Mouse (Mus musculus) forebrain, embryonic 15.5 days (tissue): ENCODE measurements around the gene Dohh. TPM values are rescaled to one million over a fixed set of nuclear protein-coding genes. Genes with fewer than 3 reads are reported as not detected.

ENCODE experiments used
- ATAC-seq: fragments of 200-750 bp; cut with Nextera tagmentation; replicated peaks from 2 replicates; pipeline ENCODE4 v1.8.0; 2017; ENCODE audit warnings: mild to moderate bottlenecking, moderate TSS enrichment, moderate library complexity
- H3K27ac ChIP-seq: fragments of 300-500 bp; sonication (generic); replicated peaks from 2 replicates; pipeline ENCODE4 v1.5.1; 2015; ENCODE audit warnings: mild to moderate bottlenecking, inconsistent platforms
- H3K27me3 ChIP-seq: fragments of 300-500 bp; sonication (generic); 2 replicates; pipeline ENCODE4 v1.6.1; 2015; ENCODE audit warnings: inconsistent platforms
- H3K36me3 ChIP-seq: fragments of 300-500 bp; sonication (generic); 2 replicates; pipeline ENCODE4 v1.6.1; 2015; ENCODE audit warnings: mild to moderate bottlenecking, inconsistent platforms
- H3K4me1 ChIP-seq: fragments of 300-500 bp; sonication (generic); 2 replicates; pipeline ENCODE4 v1.6.1; 2015; ENCODE audit warnings: inconsistent platforms
- H3K4me2 ChIP-seq: fragments of 300-500 bp; sonication (generic); replicated peaks from 2 replicates; pipeline ENCODE4 v1.6.1; 2015; ENCODE audit warnings: mild to moderate bottlenecking, inconsistent platforms
- H3K4me3 ChIP-seq: fragments of 300-500 bp; sonication (generic); 2 replicates; pipeline ENCODE4 v1.5.1; 2015; ENCODE audit warnings: mild to moderate bottlenecking, inconsistent platforms
- H3K9ac ChIP-seq: fragments of 300-500 bp; sonication (generic); replicated peaks from 2 replicates; pipeline ENCODE4 v1.6.1; 2015; ENCODE audit warnings: mild to moderate bottlenecking, inconsistent platforms
- H3K9me3 ChIP-seq: fragments of 300-500 bp; sonication (generic); 2 replicates; pipeline ENCODE4 v1.6.1; 2016; ENCODE audit warnings: inconsistent platforms
- WGBS: fragments of 180-500 bp; shearing (Covaris S2); methylation state at CpG from one replicate; pipeline ENCODE4 v1.1.7; 2015; ENCODE audit warnings: mixed read lengths; 5-methylcytosine and 5-hydroxymethylcytosine counted together
- polyA plus RNA-seq: library from polyadenylated mRNA; unstranded; fragments of >200 nt; fragmentation: Nextera tagmentation; extraction: Ambion mirVana; gene quantifications from 2 replicates; pipeline ENCODE4 v1.2.1, GENCODE M21; 2015

Gene Dohh
- polyA plus RNA-seq, 1 experiment from 2014 or later: 88.2 TPM

GRCm38 (mm10) chr10:81430141-81430830 is 46.1 kb downstream of the Dohh start:
- peaks cover 7% of the 10 kb centered on the region; the same call in 1 of the 2 replicates for H3K27me3 ChIP-seq
- peak; percentile 11; the same call in 1 of the 2 replicates for ATAC-seq
- peaks cover 63% of the 10 kb centered on the region for H3K4me1 ChIP-seq
- H3K36me3 ChIP-seq: no peaks in the 10 kb centered on the region
- peak overlapping the region; percentile 94 for H3K27ac ChIP-seq
- H3K9me3 ChIP-seq: no peaks in the 10 kb centered on the region
- peak overlapping the region; percentile 74 for H3K4me2 ChIP-seq
- 0% methylated on average over 40 of the region's 89 CpGs for WGBS
- peak overlapping the region; percentile 81 for H3K9ac ChIP-seq
- H3K4me3 ChIP-seq: peak overlapping the region; percentile 86

- peak; percentile 15; the same call in 1 of the 2 replicates for ATAC-seq
- H3K27ac ChIP-seq: peak overlapping the region; percentile 94
- WGBS: 1% methylated on average over 56 of the region's 70 CpGs
- H3K27me3 ChIP-seq: peaks cover 7% of the 10 kb centered on the region; the same call in 1 of the 2 replicates
- peak overlapping the region; percentile 86 for H3K4me3 ChIP-seq
- H3K4me2 ChIP-seq: peak overlapping the region; percentile 74
- H3K9me3 ChIP-seq: no peaks in the 10 kb centered on the region
- no peaks in the 10 kb centered on the region for H3K36me3 ChIP-seq
- H3K9ac ChIP-seq: peak overlapping the region; percentile 81
- H3K4me1 ChIP-seq: peaks cover 63% of the 10 kb centered on the region
Observed at GRCm38 (mm10) chr10:81430831-81431525, 46.8 kb downstream of the Dohh start.

GRCm38 (mm10) chr10:81431526-81432168 is 47.4 kb downstream of the Dohh start:
- peak overlapping the region; percentile 74 for H3K4me2 ChIP-seq
- ATAC-seq: peak; percentile 2; the same call in 1 of the 2 replicates
- no peaks in the 10 kb centered on the region for H3K9me3 ChIP-seq
- peaks cover 7% of the 10 kb centered on the region; the same call in 1 of the 2 replicates for H3K27me3 ChIP-seq
- 13% methylated on average over 15 of the region's 15 CpGs for WGBS
- H3K36me3 ChIP-seq: no peaks in the 10 kb centered on the region
- H3K4me3 ChIP-seq: peak overlapping the region; percentile 86
- H3K27ac ChIP-seq: peak overlapping the region; percentile 94
- H3K4me1 ChIP-seq: peaks cover 58% of the 10 kb centered on the region
- H3K9ac ChIP-seq: peak overlapping the region; percentile 81; the same call in 1 of the 2 replicates

GRCm38 (mm10) chr10:81432169-81432867 is 48.1 kb downstream of the Dohh start:
- H3K27ac ChIP-seq: peak overlapping the region; percentile 49
- peaks cover 6% of the 10 kb centered on the region; the same call in 1 of the 2 replicates for H3K27me3 ChIP-seq
- H3K4me3 ChIP-seq: peak overlapping the region; percentile 29
- no peak overlapping the region for H3K9ac ChIP-seq
- peak overlapping the region; percentile 51 for H3K4me2 ChIP-seq
- peaks cover 51% of the 10 kb centered on the region for H3K4me1 ChIP-seq
- H3K36me3 ChIP-seq: no peaks in the 10 kb centered on the region
- WGBS: 65% methylated on average over 21 of the region's 21 CpGs
- ATAC-seq: no peak; the same call in 1 of the 2 replicates
- H3K9me3 ChIP-seq: no peaks in the 10 kb centered on the region

DNA sequence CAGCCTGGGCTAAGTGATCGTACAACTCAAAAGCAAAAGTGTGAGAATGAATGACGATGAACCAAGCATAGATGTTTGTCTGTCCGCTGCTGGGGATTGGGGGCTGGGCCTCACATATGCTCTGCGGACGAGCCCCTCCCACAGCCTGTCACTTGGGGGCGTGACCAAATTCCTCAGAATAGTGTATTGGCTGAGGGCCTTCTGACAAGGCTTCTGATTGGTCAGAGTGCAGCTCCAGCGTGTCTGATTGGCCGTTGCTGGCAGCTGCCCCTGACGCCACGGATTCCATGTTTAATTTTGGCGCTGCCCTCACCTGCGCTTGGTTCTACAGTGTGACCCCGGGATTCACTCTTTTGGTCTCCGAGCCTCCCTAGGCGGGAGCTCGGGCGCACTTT is 48.6 kb downstream of the Dohh start:
- Histone ChIP-seq H3K27me3 (0 out of 2 replicates have a peak, but pooled peaks cover 3% of the 10 kb centered on the region), H3K4me3 (peak overlapping the region; percentile 29), H3K9ac (peak overlapping the region; percentile 34), H3K36me3 (no peaks in the 10 kb centered on the region), H3K4me1 (peaks cover 50% of the 10 kb centered on the region), H3K9me3 (no peaks in the 10 kb centered on the region), H3K27ac (peak overlapping the region; percentile 49), H3K4me2 (peak overlapping the region; percentile 51)
- ATAC-seq: peak; percentile 86
- WGBS: 3% methylated on average over 17 of the region's 17 CpGs

GRCm38 (mm10) chr10:81433541-81434289 is 49.5 kb downstream of the Dohh start:
- no peaks in the 10 kb centered on the region for H3K27me3 ChIP-seq
- no peak for ATAC-seq
- no peak overlapping the region for H3K9ac ChIP-seq
- H3K27ac ChIP-seq: peak overlapping the region; percentile 47; the same call in 1 of the 2 replicates
- peaks cover 50% of the 10 kb centered on the region for H3K4me1 ChIP-seq
- no peak overlapping the region for H3K4me3 ChIP-seq
- no peaks in the 10 kb centered on the region for H3K9me3 ChIP-seq
- WGBS: 72% methylated on average over 26 of the region's 26 CpGs
- H3K4me2 ChIP-seq: no peak overlapping the region
- no peaks in the 10 kb centered on the region for H3K36me3 ChIP-seq

GRCm38 (mm10) chr10:81434361-81435263 is 50.4 kb downstream of the Dohh start:
- H3K4me3 ChIP-seq: no peak overlapping the region
- H3K27ac ChIP-seq: peak overlapping the region; percentile 81
- no peaks in the 10 kb centered on the region for H3K9me3 ChIP-seq
- no peak overlapping the region; the same call in 1 of the 2 replicates for H3K9ac ChIP-seq
- no peaks in the 10 kb centered on the region for H3K36me3 ChIP-seq
- whole genome bisulfite sequencing: 63% methylated on average over 15 of the region's 15 CpGs
- peaks cover 43% of the 10 kb centered on the region for H3K4me1 ChIP-seq
- ATAC-seq: no peak
- H3K27me3 ChIP-seq: no peaks in the 10 kb centered on the region
- no peak overlapping the region for H3K4me2 ChIP-seq

GRCm38 (mm10) chr10:81435436-81435835 is 51.2 kb downstream of the Dohh start:
- Histone ChIP-seq H3K4me1 (peaks cover 40% of the 10 kb centered on the region), H3K4me2 (no peak overlapping the region), H3K9me3 (no peaks in the 10 kb centered on the region), H3K27me3 (no peaks in the 10 kb centered on the region), H3K27ac (peak overlapping the region; percentile 81), H3K36me3 (no peaks in the 10 kb centered on the region), H3K4me3 (no peak overlapping the region), H3K9ac (peak overlapping the region; percentile 8; the same call in 1 of the 2 replicates)
- WGBS: 41% methylated on average over 3 of the region's 3 CpGs
- no peak for ATAC-seq
